9 mouse cellular contexts compared by ENCODE assay signal in genomic region chr12:89505121-89505764, GRCm38 (mm10).
DNase-seq lines count a peak whose midpoint lies in the region; ATAC-seq and TF ChIP-seq lines count a peak whose summit lies in the region.
"Had no signal": no experiment of that assay in that cellular context is flagged by ENCODE, and none has a peak within 500 bp of the region (broad histone marks: within the 10 kb centered on the region; RNA-seq: fewer than 3 reads in every experiment).

No protein-coding gene starts in this region.

- no peaks in the 10 kb centered on the region for H3K4me1 ChIP-seq in lung, adult 2 months (ENCODE audit: control insufficient read depth, insufficient read depth, low read length)
- H3K4me1 ChIP-seq in hindbrain, postnatal 0 days (ENCODE audit: insufficient read depth, low read length): no peaks in the 10 kb centered on the region
- no peaks in the 10 kb centered on the region for H3K4me1 ChIP-seq in limb, embryonic 11.5 days (ENCODE audit: control insufficient read depth, insufficient read depth, low read length)
- H3K4me1 ChIP-seq: heart, embryonic 13.5 days had no signal

- H3K27me3 ChIP-seq in hindbrain, postnatal 0 days (ENCODE audit: insufficient read depth, low read length): no peaks in the 10 kb centered on the region
- H3K27me3 ChIP-seq in limb, embryonic 11.5 days (ENCODE audit: control insufficient read depth, insufficient read depth, low read length): no peaks in the 10 kb centered on the region
- H3K27me3 ChIP-seq: heart, embryonic 13.5 days had no signal

- H3K36me3 ChIP-seq in hindbrain, postnatal 0 days (ENCODE audit: insufficient read depth, low read length): no peaks in the 10 kb centered on the region
- no peaks in the 10 kb centered on the region for H3K36me3 ChIP-seq in limb, embryonic 11.5 days (ENCODE audit: control insufficient read depth, insufficient read depth, low read length)
- H3K36me3 ChIP-seq: heart, embryonic 13.5 days had no signal

- H3K27ac ChIP-seq in hindbrain, postnatal 0 days: no peak overlapping the region
- H3K27ac ChIP-seq in limb, embryonic 11.5 days (replicated peaks; ENCODE audit: low read depth, low read length): no peak overlapping the region
- H3K27ac ChIP-seq: heart, embryonic 13.5 days had no signal

- H3K9me3 ChIP-seq in hindbrain, postnatal 0 days (ENCODE audit: low read length): no peaks in the 10 kb centered on the region
- no peaks in the 10 kb centered on the region for H3K9me3 ChIP-seq in limb, embryonic 11.5 days (ENCODE audit: control insufficient read depth, low read length)
- H3K9me3 ChIP-seq: heart, embryonic 13.5 days had no signal

- DNase-seq in lung, adult 2 months: no peak
- no peak for DNase-seq in lung, adult 18-20 months
- DNase-seq in adrenal gland, postnatal 10 days: peak; percentile 58
- DNase-seq in embryo, embryonic 9.5 days (ENCODE audit: extremely low spot score): peak; percentile 42
- DNase-seq in hindbrain, postnatal 0 days (ENCODE audit: low spot score): peak; percentile 89
- peak; percentile 75 for DNase-seq in limb, embryonic 11.5 days (ENCODE audit: low spot score)
- peak; percentile 18 for DNase-seq in retina, adult 2 months (ENCODE audit: low read depth, low spot score)
- no peak for DNase-seq in spleen, postnatal 36 days (ENCODE audit: low spot score in 2 of 2)

- peak; percentile 68; the same call in 1 of the 2 replicates for ATAC-seq in hindbrain, postnatal 0 days
- peak; percentile 55; the same call in 1 of the 2 replicates for ATAC-seq in limb, embryonic 11.5 days (ENCODE audit: insufficient number of reproducible peaks, low FRiP score, low TSS enrichment, low read depth)

- H3K4me3 ChIP-seq in lung, adult 2 months (replicated peaks; ENCODE audit: extremely low read depth, low read depth, low read length): no peak overlapping the region
- H3K4me3 ChIP-seq in hindbrain, postnatal 0 days (ENCODE audit: low read length): no peak overlapping the region
- no peak overlapping the region for H3K4me3 ChIP-seq in limb, embryonic 11.5 days (ENCODE audit: low read depth, low read length)
- H3K4me3 ChIP-seq: heart, embryonic 13.5 days had no signal

- H3K4me2 ChIP-seq in hindbrain, postnatal 0 days (ENCODE audit: low read depth, low read length): no peak overlapping the region
- no peak overlapping the region for H3K4me2 ChIP-seq in limb, embryonic 11.5 days (ENCODE audit: low read depth, severe bottlenecking)
- H3K4me2 ChIP-seq: heart, embryonic 13.5 days had no signal

- no peak overlapping the region; the same call in 1 of the 2 replicates for H3K9ac ChIP-seq in hindbrain, postnatal 0 days (replicated peaks; ENCODE audit: low read length)
- H3K9ac ChIP-seq in limb, embryonic 11.5 days (ENCODE audit: low read length): no peak overlapping the region
- H3K9ac ChIP-seq: heart, embryonic 13.5 days had no signal

- TF ChIP-seq POLR2A in lung, adult 2 months (IDR thresholded peaks at IDR 0.05; ENCODE audit: borderline replicate concordance, extremely low read depth, low read depth, low read length): no peak

- TF ChIP-seq CTCF in lung, adult 2 months (IDR thresholded peaks at IDR 0.05; ENCODE audit: insufficient read depth, low read length): peak; percentile 25; the same call in 1 of the 2 replicates
- peak; percentile 89 for TF ChIP-seq CTCF in hindbrain, postnatal 0 days (IDR thresholded peaks at IDR 0.05; ENCODE audit: low read depth)

- WGBS in lung, adult 2 months: 46% methylated on average over 2 of the region's 2 CpGs
- WGBS in hindbrain, postnatal 0 days: 18% methylated on average over 2 of the region's 2 CpGs
- WGBS in limb, embryonic 11.5 days: 40% methylated on average over 2 of the region's 2 CpGs

Comparison
In these comparisons a context has a peak if more than half of its experiments do, and no peak if none do; other contexts are left out.
1. DNase-seq: peak in adrenal gland, postnatal 10 days (single experiment), embryo, embryonic 9.5 days (single experiment), hindbrain, postnatal 0 days (single experiment), limb, embryonic 11.5 days (single experiment) and retina, adult 2 months (single experiment); none in lung, adult 2 months (single experiment), lung, adult 18-20 months (0 of 2) and spleen, postnatal 36 days (0 of 2).